Mouse (Mus musculus): ENCODE measurements around the gene Vpreb3. TPM values are rescaled to one million over a fixed set of nuclear protein-coding genes. Genes with fewer than 3 reads are reported as not detected.
A peak's percentile ranks its signal among the peaks of the same experiment; 100 is the strongest.

The Vpreb3 gene
- polyA plus RNA-seq (2015; fragmentation: Nextera tagmentation; extraction: Ambion mirVana) = 61.6 and 65.5 TPM in 2 replicates

GRCm38 (mm10) chr10:75942736-75943477, at the start of gene Vpreb3:
TSS of gene Vpreb3 (plus strand) at chr10:75943057.
- no peak within 1 kb of the TSS for H3K27ac ChIP-seq (ENCODE audit: low read depth)
- DNase-seq = no peak
- no peaks in the 10 kb centered on the region for H3K9me3 ChIP-seq (ENCODE audit: low read length)
- H3K4me3 ChIP-seq (ENCODE audit: low read depth, low read length) = no peak within 1 kb of the TSS
- no peak for ATAC-seq
- WGBS (ENCODE audit: insufficient replicate concordance) = 63% methylated on average over 15 of the region's 15 CpGs
- H3K9ac ChIP-seq (replicated peaks) = no peak within 1 kb of the TSS
- H3K4me1 ChIP-seq (ENCODE audit: insufficient read depth) = peaks cover 22% of the 10 kb centered on the region
- no peak within 1 kb of the TSS for H3K4me2 ChIP-seq (ENCODE audit: low read depth, low read length)
- H3K27me3 ChIP-seq (ENCODE audit: insufficient read depth, low read length) = no peaks in the 10 kb centered on the region
- H3K36me3 ChIP-seq (replicated peaks; ENCODE audit: insufficient read depth, low read length) = peaks cover 2% of the 10 kb centered on the region; the same call in 1 of the 2 replicates
- no peak for TF ChIP-seq CTCF (IDR thresholded peaks at IDR 0.05; ENCODE audit: low read depth)
- no peak for TF ChIP-seq EP300 (IDR thresholded peaks at IDR 0.05; ENCODE audit: low read depth)

GRCm38 (mm10) chr10:75893089-75893750, 49.6 kb upstream of the Vpreb3 start, which contains the start of gene Derl3:
TSS of gene Derl3 (plus strand) at chr10:75893413.
- Histone ChIP-seq H3K36me3 (replicated peaks; ENCODE audit: insufficient read depth, low read length) (peaks cover 24% of the 10 kb centered on the region), H3K4me1 (ENCODE audit: insufficient read depth) (peaks cover 6% of the 10 kb centered on the region), H3K27me3 (ENCODE audit: insufficient read depth, low read length) (no peaks in the 10 kb centered on the region), H3K27ac (ENCODE audit: low read depth) (0 out of 2 replicates have a peak within 1 kb of the TSS, but pooled peaks have one; percentile 25), H3K9ac (replicated peaks) (0 out of 2 replicates have a peak within 1 kb of the TSS, but pooled peaks have one; percentile 24), H3K9me3 (ENCODE audit: low read length) (no peaks in the 10 kb centered on the region), H3K4me2 (ENCODE audit: low read depth, low read length) (peak within 1 kb of the TSS; percentile 80), H3K4me3 (ENCODE audit: low read depth, low read length) (peak within 1 kb of the TSS; percentile 41)
- DNase-seq (peak; percentile 95), ATAC-seq (peak; percentile 100)
- TF ChIP-seq CTCF (IDR thresholded peaks at IDR 0.05; ENCODE audit: low read depth) = no peak
- TF ChIP-seq EP300 (IDR thresholded peaks at IDR 0.05; ENCODE audit: low read depth) = peak; percentile 44; the same call in 1 of the 2 replicates
- WGBS (ENCODE audit: insufficient replicate concordance) = 2% methylated on average over 47 of the region's 51 CpGs

- H3K4me3 ChIP-seq (ENCODE audit: low read depth, low read length) = no peak overlapping the region
- H3K4me1 ChIP-seq (ENCODE audit: insufficient read depth) = peaks cover 10% of the 10 kb centered on the region
- TF ChIP-seq EP300 (IDR thresholded peaks at IDR 0.05; ENCODE audit: low read depth) (no peak), CTCF (IDR thresholded peaks at IDR 0.05; ENCODE audit: low read depth) (no peak)
- H3K4me2 ChIP-seq (ENCODE audit: low read depth, low read length) = no peak overlapping the region
- no peak overlapping the region for H3K9ac ChIP-seq (replicated peaks)
- 69% methylated on average over 6 of the region's 6 CpGs for WGBS (ENCODE audit: insufficient replicate concordance)
- H3K36me3 ChIP-seq (replicated peaks; ENCODE audit: insufficient read depth, low read length) = peaks cover 28% of the 10 kb centered on the region
- H3K9me3 ChIP-seq (ENCODE audit: low read length) = no peaks in the 10 kb centered on the region
- H3K27me3 ChIP-seq (ENCODE audit: insufficient read depth, low read length) = no peaks in the 10 kb centered on the region
- no peak for ATAC-seq
- no peak for DNase-seq
- H3K27ac ChIP-seq (ENCODE audit: low read depth) = no peak overlapping the region
Measured at GRCm38 (mm10) chr10:75894601-75895000, 48.3 kb upstream of the Vpreb3 start.

- Histone ChIP-seq H3K9me3 (ENCODE audit: low read length) (no peaks in the 10 kb centered on the region), H3K9ac (replicated peaks) (no peak overlapping the region), H3K27ac (ENCODE audit: low read depth) (no peak overlapping the region), H3K4me2 (ENCODE audit: low read depth, low read length) (no peak overlapping the region), H3K4me1 (ENCODE audit: insufficient read depth) (peaks cover 10% of the 10 kb centered on the region), H3K4me3 (ENCODE audit: low read depth, low read length) (no peak overlapping the region), H3K27me3 (ENCODE audit: insufficient read depth, low read length) (no peaks in the 10 kb centered on the region), H3K36me3 (replicated peaks; ENCODE audit: insufficient read depth, low read length) (peaks cover 33% of the 10 kb centered on the region)
- ATAC-seq (no peak), DNase-seq (no peak)
- WGBS (ENCODE audit: insufficient replicate concordance) = 90% methylated on average over 5 of the region's 5 CpGs
- TF ChIP-seq EP300 (IDR thresholded peaks at IDR 0.05; ENCODE audit: low read depth) = no peak
- TF ChIP-seq CTCF (IDR thresholded peaks at IDR 0.05; ENCODE audit: low read depth) = no peak
Measured at GRCm38 (mm10) chr10:75895730-75896129, 47.1 kb upstream of the Vpreb3 start.

- DNase-seq = no peak
- Histone ChIP-seq H3K9ac (replicated peaks) (no peak overlapping the region), H3K4me1 (ENCODE audit: insufficient read depth) (peaks cover 10% of the 10 kb centered on the region)
Measured at GRCm38 (mm10) chr10:75896208-75896607, 46.6 kb upstream of the Vpreb3 start.

GRCm38 (mm10) chr10:75897373-75897772, 45.5 kb upstream of the Vpreb3 start:
- peaks cover 41% of the 10 kb centered on the region for H3K36me3 ChIP-seq (replicated peaks; ENCODE audit: insufficient read depth, low read length)
- no peak for ATAC-seq
- no peak overlapping the region for H3K4me2 ChIP-seq (ENCODE audit: low read depth, low read length)

More at GRCm38 (mm10) chr10:75896208-75896607, 46.6 kb upstream of the Vpreb3 start:
- TF ChIP-seq EP300 (IDR thresholded peaks at IDR 0.05; ENCODE audit: low read depth) (no peak), CTCF (IDR thresholded peaks at IDR 0.05; ENCODE audit: low read depth) (no peak)
- WGBS (ENCODE audit: insufficient replicate concordance) = 88% methylated on average over 1 of the region's 1 CpGs
- Histone ChIP-seq H3K27me3 (ENCODE audit: insufficient read depth, low read length) (no peaks in the 10 kb centered on the region), H3K4me2 (ENCODE audit: low read depth, low read length) (no peak overlapping the region), H3K9me3 (ENCODE audit: low read length) (no peaks in the 10 kb centered on the region), H3K36me3 (replicated peaks; ENCODE audit: insufficient read depth, low read length) (peaks cover 33% of the 10 kb centered on the region), H3K27ac (ENCODE audit: low read depth) (no peak overlapping the region), H3K4me3 (ENCODE audit: low read depth, low read length) (no peak overlapping the region)
- no peak for ATAC-seq

More at GRCm38 (mm10) chr10:75897373-75897772, 45.5 kb upstream of the Vpreb3 start:
- peak; percentile 82 for DNase-seq
- Histone ChIP-seq H3K27me3 (ENCODE audit: insufficient read depth, low read length) (no peaks in the 10 kb centered on the region), H3K9me3 (ENCODE audit: low read length) (no peaks in the 10 kb centered on the region), H3K4me1 (ENCODE audit: insufficient read depth) (peaks cover 10% of the 10 kb centered on the region), H3K9ac (replicated peaks) (no peak overlapping the region), H3K27ac (ENCODE audit: low read depth) (no peak overlapping the region), H3K4me3 (ENCODE audit: low read depth, low read length) (no peak overlapping the region)
- no peak for TF ChIP-seq EP300 (IDR thresholded peaks at IDR 0.05; ENCODE audit: low read depth)
- TF ChIP-seq CTCF (IDR thresholded peaks at IDR 0.05; ENCODE audit: low read depth) = peak; percentile 87
- WGBS (ENCODE audit: insufficient replicate concordance) = 42% methylated on average over 6 of the region's 6 CpGs

Measured in liver, postnatal 0 days (tissue).